Mouse (Mus musculus) cerebellum, adult 11-12 months (tissue): Measurements from ENCODE around the gene Uck1.

ENCODE experiments used
- DNase-seq: peaks from one replicate; pipeline ENCODE4 v3.0.0; 2022

Uck1 gene

GRCm38 (mm10) chr2:32218541-32219334 is 41.2 kb downstream of the Uck1 start:
- peak; percentile 27 for DNase-seq

- DNase-seq = no peak
Measured at GRCm38 (mm10) chr2:32218113-32218512, 41.8 kb downstream of the Uck1 start.

GRCm38 (mm10) chr2:32217656-32218055 is 42.3 kb downstream of the Uck1 start:
- no peak for DNase-seq

GRCm38 (mm10) chr2:32216506-32216905 is 43.5 kb downstream of the Uck1 start:
- DNase-seq = no peak

GRCm38 (mm10) chr2:32215576-32215975 is 44.4 kb downstream of the Uck1 start:
- no peak for DNase-seq

- DNase-seq = no peak
Measured at GRCm38 (mm10) chr2:32213000-32213399, 47.0 kb downstream of the Uck1 start.

- peak; percentile 76 for DNase-seq
Measured at GRCm38 (mm10) chr2:32211689-32212088, 48.3 kb downstream of the Uck1 start.

- no peak for DNase-seq
Measured at GRCm38 (mm10) chr2:32207682-32208081, 52.3 kb downstream of the Uck1 start.
